Mouse (Mus musculus): ENCODE results near the gene Trim13. TPM values are rescaled to one million over a fixed set of nuclear protein-coding genes. Genes with fewer than 3 reads are reported as not detected.
A peak's percentile ranks its signal among the peaks of the same experiment; 100 is the strongest.
"Not testable (repeated sequence)": the region's sequence is repeated elsewhere in the genome, so short reads cannot be mapped to it uniquely, and the experiment has no call there.

Gene Trim13
- total and polyA plus RNA-seq, 2 experiments from 2014 or later = 17.0 to 33.6 TPM

DNA sequence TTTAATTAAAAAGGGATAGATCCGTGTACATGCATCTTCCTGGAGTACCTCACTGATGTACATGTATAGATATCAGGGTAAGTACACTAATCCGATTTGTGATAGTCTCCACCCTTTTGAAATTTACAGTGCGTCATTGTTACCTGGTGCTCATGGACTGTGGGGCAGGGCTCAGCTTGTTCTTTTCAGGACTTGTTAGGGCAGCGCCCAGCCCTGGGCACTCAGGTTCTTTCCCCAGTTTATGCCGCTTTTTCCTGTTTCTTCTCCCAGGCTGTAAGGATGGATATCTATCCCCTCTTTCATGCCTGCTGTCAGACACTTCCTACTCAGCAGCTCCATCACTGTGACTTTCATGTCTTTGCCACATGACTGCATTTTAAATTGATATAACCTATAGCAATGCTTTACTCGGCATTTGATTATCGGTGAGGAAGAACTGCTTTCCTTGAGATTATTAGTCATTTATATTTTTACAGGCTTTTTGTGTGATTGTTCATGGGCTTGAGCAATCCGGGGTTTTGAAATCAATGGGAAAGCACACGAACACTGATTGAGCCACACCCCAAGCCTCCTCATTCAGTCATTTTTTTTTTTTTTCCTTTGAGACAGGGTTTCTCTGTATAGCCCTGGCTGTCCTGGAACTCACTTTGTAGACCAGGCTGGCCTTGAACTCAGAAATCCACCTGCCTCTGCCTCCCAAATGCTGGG lies 1.2 kb upstream of the Trim13 start:
- no peak for ATAC-seq (ENCODE audit: low FRiP score)
- Histone ChIP-seq H3K9ac (replicated peaks; ENCODE audit: low read length, poor library complexity, severe bottlenecking) (no peak overlapping the region), H3K4me2 (ENCODE audit: low read depth, low read length, poor library complexity, severe bottlenecking) (no peak overlapping the region), H3K4me3 (ENCODE audit: low read depth, low read length) (no peak overlapping the region), H3K27ac (ENCODE audit: low read depth, low read length) (no peak overlapping the region), H3K4me1 (ENCODE audit: insufficient read depth, low read length) (0 out of 2 replicates have a peak, but pooled peaks cover 6% of the 10 kb centered on the region), H3K36me3 (ENCODE audit: insufficient read depth, low read length) (no peaks in the 10 kb centered on the region), H3K9me3 (ENCODE audit: low read length) (no peaks in the 10 kb centered on the region), H3K27me3 (ENCODE audit: insufficient read depth, low read length) (no peaks in the 10 kb centered on the region)
- WGBS = 91% methylated on average over 9 of the region's 9 CpGs
- DNase-seq (ENCODE audit: low spot score) = no peak
- no peak for TF ChIP-seq CTCF (IDR thresholded peaks at IDR 0.05)

DNA sequence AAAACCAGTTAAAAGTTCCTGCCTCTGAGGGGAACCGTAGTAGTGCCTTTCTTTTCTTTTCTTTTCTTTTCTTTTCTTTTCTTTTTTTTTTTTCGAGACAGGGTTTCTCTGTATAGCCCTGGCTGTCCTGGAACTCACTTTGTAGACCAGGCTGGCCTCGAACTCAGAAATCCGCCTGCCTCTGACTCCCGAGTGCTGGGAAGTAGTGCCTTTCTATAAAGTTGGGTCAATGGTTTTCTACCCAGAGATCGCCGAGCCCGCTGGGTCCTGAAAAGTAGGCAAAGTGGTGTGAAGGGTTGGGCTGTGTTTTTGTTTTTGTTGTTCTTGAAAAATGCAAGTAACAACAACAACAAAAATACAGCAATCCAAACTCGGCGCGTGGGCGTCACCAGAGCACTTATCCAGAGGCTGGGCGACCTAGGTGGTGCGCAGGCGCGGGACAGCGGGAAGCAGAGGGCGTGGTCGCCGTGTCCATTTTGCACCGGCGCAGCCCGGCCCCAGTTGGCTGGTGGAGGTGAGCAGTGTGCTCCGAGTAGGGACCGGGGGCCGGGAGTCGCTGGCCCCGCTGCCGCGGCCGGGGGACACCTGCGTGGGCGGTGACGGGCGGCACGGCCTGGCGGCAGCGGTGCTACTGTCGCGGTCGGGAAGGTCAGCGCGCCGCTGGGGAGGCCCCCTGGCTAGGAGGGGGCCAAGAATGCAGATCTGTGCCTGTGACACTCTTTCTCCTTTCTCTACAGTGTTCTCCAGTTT lies 1.2 kb downstream of the Trim13 start:
- no peaks in the 10 kb centered on the region for H3K36me3 ChIP-seq (ENCODE audit: insufficient read depth, low read length)
- 0 out of 2 replicates have a peak, but pooled peaks have one; percentile 3 for TF ChIP-seq CTCF (IDR thresholded peaks at IDR 0.05)
- 4% methylated on average over 44 of the region's 44 CpGs for WGBS
- 0 out of 2 replicates have a peak, but pooled peaks cover 8% of the 10 kb centered on the region for H3K4me1 ChIP-seq (ENCODE audit: insufficient read depth, low read length)
- H3K4me3 ChIP-seq (ENCODE audit: low read depth, low read length) = peak overlapping the region; percentile 77
- peak overlapping the region; percentile 45 for H3K4me2 ChIP-seq (ENCODE audit: low read depth, low read length, poor library complexity, severe bottlenecking)
- H3K9ac ChIP-seq (replicated peaks; ENCODE audit: low read length, poor library complexity, severe bottlenecking) = peak overlapping the region; percentile 91
- no peaks in the 10 kb centered on the region for H3K27me3 ChIP-seq (ENCODE audit: insufficient read depth, low read length)
- ATAC-seq (ENCODE audit: low FRiP score) (peak; percentile 94), DNase-seq (ENCODE audit: low spot score) (peak; percentile 84)
- peak overlapping the region; percentile 78 for H3K27ac ChIP-seq (ENCODE audit: low read depth, low read length)
- no peaks in the 10 kb centered on the region for H3K9me3 ChIP-seq (ENCODE audit: low read length)

DNA sequence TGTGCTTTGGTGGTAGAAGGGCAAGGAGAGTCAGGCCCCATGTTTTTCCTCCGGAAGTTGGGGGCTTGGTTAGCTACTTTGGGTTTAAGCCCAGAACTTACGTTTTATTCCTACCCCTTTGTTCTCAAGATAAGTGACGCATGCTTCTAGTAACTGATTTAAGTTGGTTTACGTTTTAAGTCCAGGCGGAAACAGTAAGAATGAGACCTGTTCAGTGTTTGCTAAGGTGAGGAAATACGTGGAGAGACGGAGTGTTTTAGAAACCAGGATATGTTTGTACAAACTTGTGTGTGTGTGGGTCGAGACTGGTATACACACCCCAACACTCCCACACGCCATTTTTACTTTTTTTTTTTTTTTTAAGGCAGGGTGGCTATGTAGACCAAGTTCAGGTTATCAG lies 3.3 kb downstream of the Trim13 start:
- H3K27me3 ChIP-seq (ENCODE audit: insufficient read depth, low read length) = no peaks in the 10 kb centered on the region
- H3K36me3 ChIP-seq (ENCODE audit: insufficient read depth, low read length) = peaks cover 9% of the 10 kb centered on the region; the same call in 1 of the 2 replicates
- no peak overlapping the region for H3K4me2 ChIP-seq (ENCODE audit: low read depth, low read length, poor library complexity, severe bottlenecking)
- no peak for ATAC-seq (ENCODE audit: low FRiP score)
- no peak overlapping the region for H3K9ac ChIP-seq (replicated peaks; ENCODE audit: low read length, poor library complexity, severe bottlenecking)
- H3K4me1 ChIP-seq (ENCODE audit: insufficient read depth, low read length) = 0 out of 2 replicates have a peak, but pooled peaks cover 8% of the 10 kb centered on the region
- no peaks in the 10 kb centered on the region for H3K9me3 ChIP-seq (ENCODE audit: low read length)
- no peak for TF ChIP-seq CTCF (IDR thresholded peaks at IDR 0.05)
- WGBS = 89% methylated on average over 9 of the region's 9 CpGs
- no peak for DNase-seq (ENCODE audit: low spot score)
- H3K27ac ChIP-seq (ENCODE audit: low read depth, low read length) = no peak overlapping the region
- no peak overlapping the region for H3K4me3 ChIP-seq (ENCODE audit: low read depth, low read length)

DNA sequence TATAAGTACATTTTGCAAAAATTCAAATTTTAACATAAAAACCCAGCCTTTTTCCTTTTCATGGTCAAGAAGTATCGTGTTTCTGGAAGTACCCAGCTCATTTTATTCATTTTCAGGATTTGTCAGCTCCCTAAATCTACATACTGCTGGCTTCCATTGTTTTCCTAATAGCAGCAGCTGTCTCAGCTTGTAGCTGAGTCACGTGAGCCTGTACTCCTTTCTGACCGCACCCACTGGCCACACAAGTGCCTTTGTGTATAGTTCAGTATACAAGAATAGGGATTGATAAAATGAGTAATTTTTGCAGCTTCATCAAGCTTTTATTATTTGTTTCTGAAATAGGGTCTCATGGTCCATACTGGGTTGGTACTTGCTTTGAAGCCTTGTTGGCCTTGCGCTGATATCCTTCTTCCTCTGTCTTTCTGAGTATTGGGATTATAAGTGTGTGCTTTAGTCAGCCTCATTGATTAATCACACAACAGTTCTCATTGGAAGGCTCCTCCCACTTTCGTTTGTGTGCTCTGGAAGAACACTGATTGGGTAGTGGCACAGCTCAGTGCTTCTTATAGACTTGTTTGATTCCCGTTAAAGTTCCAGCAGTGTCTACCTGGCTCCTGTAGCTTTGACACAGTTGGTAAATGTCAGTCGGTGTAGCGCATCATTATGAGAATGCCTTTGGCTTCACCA lies 5.2 kb downstream of the Trim13 start:
- DNase-seq (ENCODE audit: low spot score) (no peak), ATAC-seq (ENCODE audit: low FRiP score) (no peak)
- WGBS = 61% methylated on average over 8 of the region's 8 CpGs

DNA sequence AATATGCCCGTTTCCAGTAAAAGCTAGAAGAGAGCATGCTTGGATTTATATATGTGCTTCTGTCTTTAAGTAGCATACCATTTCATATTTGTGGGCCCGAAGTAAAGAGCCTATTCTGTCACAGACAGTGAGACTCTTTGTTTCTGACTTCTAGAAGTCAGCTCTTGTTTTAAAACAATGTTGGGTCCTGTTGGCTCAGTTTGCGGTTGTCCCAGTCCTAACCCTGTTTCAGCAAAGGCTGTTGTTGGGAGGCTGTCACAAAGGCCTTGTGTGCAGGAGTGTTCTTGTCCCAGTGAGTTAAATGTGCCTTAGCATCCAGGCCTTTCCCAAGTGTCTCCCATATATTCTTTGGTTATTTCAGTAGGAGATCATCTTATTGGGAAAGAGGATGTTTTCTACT lies 6.0 kb downstream of the Trim13 start:
- WGBS = 89% methylated on average over 3 of the region's 3 CpGs
- H3K27me3 ChIP-seq (ENCODE audit: insufficient read depth, low read length) = no peaks in the 10 kb centered on the region
- no peak overlapping the region for H3K27ac ChIP-seq (ENCODE audit: low read depth, low read length)
- H3K4me3 ChIP-seq (ENCODE audit: low read depth, low read length) = no peak overlapping the region
- 0 out of 2 replicates have a peak, but pooled peaks cover 8% of the 10 kb centered on the region for H3K4me1 ChIP-seq (ENCODE audit: insufficient read depth, low read length)
- no peak for TF ChIP-seq CTCF (IDR thresholded peaks at IDR 0.05)
- H3K9me3 ChIP-seq (ENCODE audit: low read length) = no peaks in the 10 kb centered on the region
- H3K9ac ChIP-seq (replicated peaks; ENCODE audit: low read length, poor library complexity, severe bottlenecking) = no peak overlapping the region
- DNase-seq (ENCODE audit: low spot score) = no peak
- peaks cover 17% of the 10 kb centered on the region; the same call in 1 of the 2 replicates for H3K36me3 ChIP-seq (ENCODE audit: insufficient read depth, low read length)
- H3K4me2 ChIP-seq (ENCODE audit: low read depth, low read length, poor library complexity, severe bottlenecking) = no peak overlapping the region
- no peak for ATAC-seq (ENCODE audit: low FRiP score)

More for the DNA sequence above, 5.2 kb downstream of the Trim13 start:
- Histone ChIP-seq H3K4me3 (ENCODE audit: low read depth, low read length) (no peak overlapping the region), H3K27ac (ENCODE audit: low read depth, low read length) (no peak overlapping the region), H3K9ac (replicated peaks; ENCODE audit: low read length, poor library complexity, severe bottlenecking) (no peak overlapping the region), H3K4me2 (ENCODE audit: low read depth, low read length, poor library complexity, severe bottlenecking) (no peak overlapping the region), H3K36me3 (ENCODE audit: insufficient read depth, low read length) (peaks cover 17% of the 10 kb centered on the region; the same call in 1 of the 2 replicates), H3K27me3 (ENCODE audit: insufficient read depth, low read length) (no peaks in the 10 kb centered on the region), H3K9me3 (ENCODE audit: low read length) (no peaks in the 10 kb centered on the region), H3K4me1 (ENCODE audit: insufficient read depth, low read length) (0 out of 2 replicates have a peak, but pooled peaks cover 8% of the 10 kb centered on the region)
- TF ChIP-seq CTCF (IDR thresholded peaks at IDR 0.05) = no peak

DNA sequence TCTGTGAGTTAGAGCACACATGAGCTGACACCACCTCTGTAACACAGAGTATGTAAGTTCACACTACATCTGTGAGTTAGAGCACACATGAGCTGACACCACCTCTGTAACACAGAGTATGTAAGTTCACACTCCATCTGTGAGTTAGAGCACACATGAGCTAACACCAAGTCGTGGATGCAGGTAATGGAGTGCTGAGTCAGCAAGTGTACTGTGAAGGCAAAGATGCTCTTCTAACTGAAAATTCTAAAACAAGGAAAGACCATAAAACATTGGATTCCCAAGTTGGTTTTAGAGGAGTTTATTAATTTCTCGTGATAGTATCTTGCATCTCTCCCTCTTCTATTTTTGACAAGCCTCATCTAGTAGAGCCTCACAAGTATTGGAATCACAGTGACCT lies 8.0 kb downstream of the Trim13 start:
- not testable (repeated sequence) for H3K27me3 ChIP-seq (ENCODE audit: insufficient read depth, low read length); H3K9ac ChIP-seq (replicated peaks; ENCODE audit: low read length, poor library complexity, severe bottlenecking); ATAC-seq (ENCODE audit: low FRiP score); DNase-seq (ENCODE audit: low spot score); H3K4me1 ChIP-seq (ENCODE audit: insufficient read depth, low read length); H3K9me3 ChIP-seq (ENCODE audit: low read length); H3K4me3 ChIP-seq (ENCODE audit: low read depth, low read length); H3K27ac ChIP-seq (ENCODE audit: low read depth, low read length); H3K4me2 ChIP-seq (ENCODE audit: low read depth, low read length, poor library complexity, severe bottlenecking)
- H3K36me3 ChIP-seq (ENCODE audit: insufficient read depth, low read length) = peaks cover 17% of the 10 kb centered on the region; the same call in 1 of the 2 replicates
- WGBS = 86% methylated on average over 2 of the region's 2 CpGs
